Mouse (Mus musculus) kidney, postnatal 0 days (tissue): ENCODE measurements around the gene Unc5b. TPM values are rescaled to one million over a fixed set of nuclear protein-coding genes. Genes with fewer than 3 reads are reported as not detected.

Experiments
- ATAC-seq: fragments of 200-750 bp; cut with Nextera tagmentation; replicated peaks from 2 replicates; pipeline ENCODE4 v1.8.0; 2017; ENCODE audit warnings: low read depth, moderate number of reproducible peaks, moderate TSS enrichment, moderate library complexity; ENCODE audit not compliant: low FRiP score
- DNase-seq: peaks from one replicate; pipeline ENCODE4 v3.0.0-alpha.2; 2016; ENCODE audit warnings: low spot score
- H3K27ac ChIP-seq: fragments of 300-500 bp; sonication (generic); 2 replicates; pipeline ENCODE4 v1.5.1; 2014; ENCODE audit warnings: mild to moderate bottlenecking
- H3K27me3 ChIP-seq: fragments of 300-500 bp; sonication (generic); 2 replicates; pipeline ENCODE4 v1.6.1; 2014; ENCODE audit warnings: low read length, mixed read lengths; ENCODE audit not compliant: insufficient read depth
- H3K36me3 ChIP-seq: fragments of 300-500 bp; sonication (generic); 2 replicates; pipeline ENCODE4 v1.6.1; 2014; ENCODE audit warnings: low read length, mixed read lengths; ENCODE audit not compliant: insufficient read depth
- H3K4me1 ChIP-seq: fragments of 300-500 bp; sonication (generic); replicated peaks from 2 replicates; pipeline ENCODE4 v1.6.1; 2014; ENCODE audit warnings: antibody characterized with exemption, low read length, mixed read lengths; ENCODE audit not compliant: insufficient read depth
- H3K4me2 ChIP-seq: fragments of 300-500 bp; sonication (generic); 2 replicates; pipeline ENCODE4 v1.6.1; 2014; ENCODE audit warnings: mild to moderate bottlenecking, low read length, moderate library complexity, mixed read lengths
- H3K4me3 ChIP-seq: fragments of 300-500 bp; sonication (generic); replicated peaks from 2 replicates; pipeline ENCODE4 v1.5.1; 2014; ENCODE audit warnings: low read depth, low read length
- H3K9ac ChIP-seq: fragments of 300-500 bp; sonication (generic); 2 replicates; pipeline ENCODE4 v1.6.1; 2014; ENCODE audit warnings: low read depth, low read length
- H3K9me3 ChIP-seq: fragments of 300-500 bp; sonication (generic); replicated peaks from 2 replicates; pipeline ENCODE4 v1.6.1; 2016; ENCODE audit warnings: low read length, inconsistent platforms, mixed read lengths
- CTCF ChIP-seq: IDR thresholded peaks from 2 replicates; pipeline ENCODE4 v1.5.1; 2016; ENCODE audit warnings: antibody characterized with exemption, low read depth, mild to moderate bottlenecking, moderate library complexity
- WGBS: fragments of 180-500 bp; shearing (Covaris S2); extraction: QIAGEN DNeasy Blood & Tissue Kit; methylation state at CpG from one replicate; pipeline ENCODE4 v1.1.7; 2014; 5-methylcytosine and 5-hydroxymethylcytosine counted together
- polyA plus RNA-seq: library from polyadenylated mRNA; unstranded; fragments of >200 nt; fragmentation: Nextera tagmentation; extraction: Ambion mirVana; gene quantifications from 2 replicates; pipeline ENCODE4 v1.2.1, GENCODE M21; 2015

The Unc5b gene
- polyA plus RNA-seq, 1 experiment from 2014 or later = 7.8 TPM

- Histone ChIP-seq H3K4me3 (no peak overlapping the region), H3K4me2 (no peak overlapping the region), H3K4me1 (peaks cover 4% of the 10 kb centered on the region; the same call in 1 of the 2 replicates), H3K9me3 (no peaks in the 10 kb centered on the region), H3K27ac (no peak overlapping the region), H3K36me3 (0 out of 2 replicates have a peak, but pooled peaks cover 2% of the 10 kb centered on the region), H3K27me3 (no peaks in the 10 kb centered on the region), H3K9ac (no peak overlapping the region)
- ATAC-seq = no peak
- 74% methylated on average over 8 of the region's 9 CpGs for WGBS
- DNase-seq = peak; percentile 10
- no peak for TF ChIP-seq CTCF
These were observed 93.3 kb downstream of the Unc5b start for GRCm38 (mm10) chr10:60737886-60738640.

GRCm38 (mm10) chr10:60737169-60737728 lies 94.1 kb downstream of the Unc5b start:
- Histone ChIP-seq H3K36me3 (0 out of 2 replicates have a peak, but pooled peaks cover 2% of the 10 kb centered on the region), H3K4me2 (no peak overlapping the region), H3K27ac (no peak overlapping the region), H3K9me3 (no peaks in the 10 kb centered on the region), H3K9ac (no peak overlapping the region), H3K27me3 (no peaks in the 10 kb centered on the region), H3K4me1 (peaks cover 4% of the 10 kb centered on the region; the same call in 1 of the 2 replicates), H3K4me3 (no peak overlapping the region)
- 38% methylated on average over 11 of the region's 11 CpGs for WGBS
- DNase-seq (peak; percentile 66), ATAC-seq (peak; percentile 40; the same call in 1 of the 2 replicates)
- no peak for TF ChIP-seq CTCF

DNA sequence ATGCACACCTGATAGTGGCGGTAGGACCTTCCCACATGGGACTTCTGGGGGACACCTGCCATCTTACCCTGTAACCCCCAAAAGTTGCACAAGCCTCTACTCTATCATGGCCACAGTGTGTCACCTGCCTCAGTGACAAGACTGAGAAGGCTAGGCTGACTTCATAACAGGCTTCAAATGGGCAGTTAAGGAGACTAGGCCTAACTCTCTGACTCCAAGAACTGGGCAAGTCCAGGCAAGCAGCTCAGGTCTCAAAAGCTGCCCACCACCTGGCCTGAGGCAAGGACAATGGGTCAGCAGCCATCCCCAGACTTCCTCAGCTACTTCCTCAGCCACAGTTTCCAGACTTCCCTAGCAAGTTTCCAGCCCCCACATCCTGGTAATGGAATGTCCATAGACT lies 95.6 kb downstream of the Unc5b start:
- no peak overlapping the region for H3K27ac ChIP-seq
- DNase-seq (no peak), ATAC-seq (no peak)
- no peak overlapping the region for H3K4me2 ChIP-seq
- peaks cover 4% of the 10 kb centered on the region; the same call in 1 of the 2 replicates for H3K4me1 ChIP-seq
- H3K9ac ChIP-seq = no peak overlapping the region
- WGBS = 100% methylated on average over 1 of the region's 1 CpGs
- TF ChIP-seq CTCF = no peak
- H3K27me3 ChIP-seq = no peaks in the 10 kb centered on the region
- no peaks in the 10 kb centered on the region for H3K9me3 ChIP-seq
- no peak overlapping the region for H3K4me3 ChIP-seq
- H3K36me3 ChIP-seq = no peaks in the 10 kb centered on the region

- WGBS = 69% methylated on average over 8 of the region's 8 CpGs
- DNase-seq = no peak
- H3K4me1 ChIP-seq = peaks cover 4% of the 10 kb centered on the region; the same call in 1 of the 2 replicates
- no peak overlapping the region for H3K4me2 ChIP-seq
- H3K27ac ChIP-seq = no peak overlapping the region
- TF ChIP-seq CTCF = no peak
- H3K4me3 ChIP-seq = no peak overlapping the region
- no peaks in the 10 kb centered on the region for H3K27me3 ChIP-seq
- ATAC-seq = no peak
- H3K9me3 ChIP-seq = no peaks in the 10 kb centered on the region
- no peaks in the 10 kb centered on the region for H3K36me3 ChIP-seq
- H3K9ac ChIP-seq = no peak overlapping the region
These were observed 97.9 kb downstream of the Unc5b start for GRCm38 (mm10) chr10:60733471-60733870.

DNA sequence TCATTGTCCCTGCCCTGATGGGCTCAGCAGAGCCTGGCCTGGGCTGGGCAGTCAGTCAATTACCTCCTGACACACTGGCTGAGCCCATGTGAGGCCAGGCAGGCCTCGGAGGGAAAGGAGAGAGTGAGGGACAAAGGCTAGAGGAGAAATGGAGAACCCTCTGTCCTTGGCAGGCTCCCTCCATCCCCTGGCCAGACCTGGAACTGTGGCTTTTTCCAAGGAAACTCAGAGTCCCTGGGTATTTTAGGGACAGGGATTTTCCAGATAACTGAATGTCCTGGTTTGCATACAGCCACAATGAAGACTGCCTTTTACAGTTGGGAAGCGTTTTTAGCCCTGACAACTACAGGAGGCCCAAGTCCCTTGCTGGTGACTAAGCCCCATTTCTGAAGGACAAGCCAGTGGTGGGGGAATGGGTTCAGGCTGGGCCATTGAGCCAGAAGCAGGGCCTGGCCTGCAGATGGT lies 99.0 kb downstream of the Unc5b start:
- H3K9ac ChIP-seq = no peak overlapping the region

DNA sequence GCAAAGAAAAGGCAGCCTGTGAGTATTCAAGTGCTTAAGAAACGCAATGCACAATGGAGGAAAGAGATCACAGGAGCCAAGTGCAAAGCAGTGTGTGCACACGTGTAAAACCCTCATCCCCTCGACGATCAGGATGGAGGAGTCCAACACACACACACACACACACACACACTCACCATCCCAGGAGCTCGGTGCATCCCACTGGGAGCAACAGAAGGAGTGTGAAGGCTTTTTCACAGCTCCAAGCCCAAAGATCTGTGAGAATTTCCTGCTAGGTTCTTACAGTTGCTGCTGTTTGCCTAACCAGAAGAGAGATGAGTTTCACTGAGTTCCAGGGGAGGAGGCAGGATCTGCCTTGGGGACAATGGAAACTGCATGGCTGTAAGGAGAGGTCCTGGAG lies 99.6 kb downstream of the Unc5b start:
- no peaks in the 10 kb centered on the region for H3K27me3 ChIP-seq
- no peak for DNase-seq
- no peaks in the 10 kb centered on the region for H3K9me3 ChIP-seq
- H3K27ac ChIP-seq = no peak overlapping the region
- H3K4me1 ChIP-seq = peaks cover 4% of the 10 kb centered on the region; the same call in 1 of the 2 replicates
- no peak overlapping the region for H3K9ac ChIP-seq
- H3K4me3 ChIP-seq = no peak overlapping the region
- no peak for TF ChIP-seq CTCF
- H3K4me2 ChIP-seq = no peak overlapping the region
- no peaks in the 10 kb centered on the region for H3K36me3 ChIP-seq
- WGBS = 49% methylated on average over 5 of the region's 5 CpGs
- no peak for ATAC-seq

More for the DNA sequence above, 99.0 kb downstream of the Unc5b start:
- WGBS = 54% methylated on average over 2 of the region's 2 CpGs
- ATAC-seq (no peak), DNase-seq (no peak)
- no peaks in the 10 kb centered on the region for H3K9me3 ChIP-seq
- H3K4me3 ChIP-seq = no peak overlapping the region
- no peak for TF ChIP-seq CTCF
- no peaks in the 10 kb centered on the region for H3K36me3 ChIP-seq
- peaks cover 4% of the 10 kb centered on the region; the same call in 1 of the 2 replicates for H3K4me1 ChIP-seq
- no peak overlapping the region for H3K4me2 ChIP-seq
- no peak overlapping the region for H3K27ac ChIP-seq
- H3K27me3 ChIP-seq = no peaks in the 10 kb centered on the region
